Mouse (Mus musculus) ovary, adult 18-20 months (tissue): Measurements from ENCODE around the gene Gm14851.
"Not testable (repeated sequence)": the region's sequence is repeated elsewhere in the genome, so short reads cannot be mapped to it uniquely, and the experiment has no call there.

Experiments
- DNase-seq: peaks from one replicate; pipeline ENCODE4 v3.0.0; 2022; ENCODE audit warnings: low spot score, mixed read lengths

Gene Gm14851

DNA sequence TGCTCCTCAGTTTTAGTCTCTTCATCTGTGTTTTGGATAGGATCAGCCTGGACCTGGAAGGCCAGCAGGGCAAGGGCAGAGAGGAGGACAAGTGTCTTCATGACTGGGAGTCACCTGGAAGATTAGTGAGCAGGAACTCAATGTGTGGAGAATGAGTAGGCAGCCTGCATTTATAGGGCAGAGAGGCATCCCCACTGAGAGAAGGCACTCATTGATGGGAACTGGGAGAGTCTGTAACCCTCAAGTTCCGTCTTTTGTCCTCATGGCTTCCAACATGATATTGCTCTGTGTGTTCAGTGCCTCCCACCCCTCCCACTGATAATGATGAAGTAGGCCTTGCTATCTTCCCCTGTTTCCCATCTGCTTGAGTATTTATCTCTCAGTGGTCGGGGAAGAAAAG lies at the start of gene Gm14851:
Gm14851 (minus strand) TSS at position 101 of the 400 bp plus-strand sequence.
- DNase-seq = not testable (repeated sequence)

DNA sequence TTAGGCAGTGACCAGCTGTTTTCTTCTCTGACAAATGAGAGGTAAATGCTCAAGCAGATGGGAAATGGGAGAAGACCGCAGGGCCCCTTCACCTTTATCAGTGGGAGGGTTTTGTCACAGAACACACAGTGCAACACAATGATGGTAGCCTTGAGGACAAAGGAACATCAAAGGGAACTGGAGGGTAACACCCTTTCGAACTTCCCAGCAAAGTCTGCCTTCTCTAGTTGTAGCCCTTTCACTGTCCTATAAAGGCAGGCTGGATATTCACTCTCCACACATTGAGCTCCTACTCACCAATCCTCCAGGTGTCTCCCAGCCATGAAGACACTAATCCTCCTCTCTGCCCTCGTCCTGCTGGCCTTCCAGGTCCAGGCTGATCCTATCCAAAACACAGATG lies 38.5 kb upstream of the Gm14851 start, which contains the start of gene Defa30:
Defa30 (plus strand) TSS at position 301 of the 400 bp plus-strand sequence.
- DNase-seq = not testable (repeated sequence)

DNA sequence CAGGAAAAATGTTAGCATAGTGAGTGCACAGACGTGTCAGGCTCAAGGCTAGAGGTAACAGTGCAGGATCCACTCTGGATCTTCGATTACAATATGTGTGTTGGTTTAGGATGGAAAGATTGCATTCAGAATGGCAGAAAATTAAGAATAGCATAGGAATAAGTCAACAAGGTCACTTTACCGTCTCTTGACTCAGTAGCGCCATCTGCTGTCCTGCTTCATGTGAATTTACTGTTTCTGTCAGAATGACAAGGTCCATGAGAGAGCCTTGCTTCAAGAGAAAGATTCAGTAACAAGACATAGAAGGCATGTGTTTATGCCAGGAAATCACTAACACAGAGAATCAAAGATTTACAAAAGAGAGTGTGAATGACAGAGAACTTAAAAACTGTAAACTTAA lies 2.7 kb downstream of the Gm14851 start:
- DNase-seq = no peak

DNA sequence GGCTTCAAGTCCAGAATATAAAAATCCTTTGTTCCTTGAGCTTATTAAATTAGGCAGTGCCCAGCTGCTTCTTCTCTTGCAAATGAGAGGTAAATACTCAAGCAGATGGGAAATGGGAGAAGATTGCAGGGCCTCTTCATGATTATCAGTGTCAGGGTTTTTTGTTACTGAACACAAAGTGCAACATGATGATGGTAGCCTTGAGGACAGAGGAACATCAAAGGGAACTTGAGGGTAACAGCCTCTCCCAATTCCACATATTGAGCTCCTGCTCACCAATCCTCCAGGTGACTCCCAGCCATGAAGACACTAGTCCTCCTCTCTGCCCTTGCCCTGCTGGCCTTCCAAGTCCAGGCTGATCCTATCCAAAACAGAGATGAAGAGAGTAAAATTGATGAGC lies 11.7 kb downstream of the Gm14851 start, which contains the start of gene Defa25:
Defa25 (plus strand) TSS at position 301 of the 400 bp plus-strand sequence.
- not testable (repeated sequence) for DNase-seq

DNA sequence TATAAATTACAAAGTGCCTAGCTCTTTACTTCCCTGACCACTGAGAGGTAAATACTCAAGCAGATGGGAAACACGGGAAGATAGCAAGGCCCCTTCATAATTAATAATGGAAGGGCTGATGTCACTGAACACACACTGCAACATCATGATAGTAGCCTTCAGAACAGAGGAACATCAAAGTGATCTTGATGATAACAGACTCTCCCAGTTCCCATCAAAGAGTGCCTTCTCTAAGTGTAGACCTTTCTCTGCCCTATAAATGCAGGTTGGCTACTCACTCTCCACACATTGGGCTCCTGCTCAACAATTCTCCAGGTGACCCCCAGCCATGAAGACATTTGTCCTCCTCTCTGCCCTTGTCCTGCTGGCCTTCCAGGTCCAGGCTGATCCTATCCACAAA lies 31.1 kb downstream of the Gm14851 start, which contains the start of gene Defa35:
Defa35 (plus strand) TSS at position 301 of the 400 bp plus-strand sequence.
- DNase-seq = not testable (repeated sequence)

DNA sequence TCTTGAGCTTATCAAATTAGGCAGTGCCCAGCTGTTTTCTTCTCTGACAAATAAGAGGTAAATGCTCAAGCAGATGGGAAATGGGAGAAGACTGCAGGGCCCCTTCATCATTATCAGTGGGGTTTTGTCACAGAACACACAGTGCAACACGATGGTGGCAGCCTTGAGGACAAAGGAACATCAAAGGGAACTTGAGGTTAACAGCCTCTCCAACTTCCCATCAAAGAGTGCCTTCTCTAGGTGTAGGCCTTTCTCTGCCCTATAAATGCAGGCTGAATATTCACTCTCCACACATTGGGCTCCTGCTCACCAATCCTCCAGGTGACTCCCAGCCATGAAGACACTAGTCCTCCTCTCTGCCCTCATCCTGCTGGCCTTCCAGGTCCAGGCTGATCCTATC lies 41.1 kb downstream of the Gm14851 start, which contains the start of gene Defa23:
Defa23 (plus strand) TSS at position 301 of the 400 bp plus-strand sequence.
- DNase-seq = not testable (repeated sequence)
